Comparison of ENCODE assay signal across 9 mouse cellular contexts in the genomic region with DNA sequence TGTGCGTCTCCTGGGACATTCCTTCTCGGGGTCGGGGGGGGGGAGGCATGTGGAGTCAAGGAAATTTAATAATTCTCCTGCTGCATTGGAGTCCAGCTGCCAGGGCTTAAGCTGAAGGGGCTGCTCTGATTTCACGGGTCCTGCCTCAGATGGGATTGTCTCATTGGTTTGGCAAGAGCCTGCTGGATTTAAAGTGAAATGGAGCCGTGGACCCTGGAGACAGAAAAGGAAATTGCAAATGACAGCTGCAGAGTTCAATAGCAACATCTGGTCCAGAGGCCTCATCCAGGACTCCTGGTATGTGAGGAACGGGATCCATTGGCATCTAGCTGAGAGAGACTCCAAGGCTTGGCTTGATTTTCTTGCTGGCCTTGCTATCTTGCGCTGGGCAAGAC.
A peak's percentile ranks its signal among the peaks of the same experiment; 100 is the strongest.
DNase-seq lines count a peak whose midpoint lies in the region; ATAC-seq and TF ChIP-seq lines count a peak whose summit lies in the region.
"Had no signal": no experiment of that assay in that cellular context is flagged by ENCODE, and none has a peak within 500 bp of the region (broad histone marks: within the 10 kb centered on the region; RNA-seq: fewer than 3 reads in every experiment).

No protein-coding gene starts in this region.

- no peaks in the 10 kb centered on the region for H3K36me3 ChIP-seq in embryonic facial prominence, embryonic 13.5 days
- H3K36me3 ChIP-seq in heart, postnatal 0 days (replicated peaks; ENCODE audit: control insufficient read depth, insufficient read depth, low read length) = no peaks in the 10 kb centered on the region

- peak overlapping the region; percentile 45 for H3K4me2 ChIP-seq in embryonic facial prominence, embryonic 13.5 days
- peak overlapping the region; percentile 50 for H3K4me2 ChIP-seq in heart, postnatal 0 days (ENCODE audit: low read depth, low read length)

- DNase-seq in adipocyte (ENCODE audit: low spot score) = peak; percentile 28
- DNase-seq in heart, postnatal 0 days (ENCODE audit: low spot score) = peak; percentile 54
- peak; percentile 35 for DNase-seq in lung, postnatal 36 days
- DNase-seq in layer of hippocampus, postnatal 36 days = no peak
- no peak for DNase-seq in spleen, postnatal 10 days (ENCODE audit: low spot score in 2 of 2)
- DNase-seq in cerebellum, postnatal 36 days = no peak
- DNase-seq in thymus, adult 18-20 months = no peak

- H3K4me1 ChIP-seq in embryonic facial prominence, embryonic 13.5 days = peaks cover 58% of the 10 kb centered on the region
- H3K4me1 ChIP-seq in heart, postnatal 0 days (ENCODE audit: control insufficient read depth, insufficient read depth) = peaks cover 32% of the 10 kb centered on the region

- H3K27ac ChIP-seq in embryonic facial prominence, embryonic 13.5 days = peak overlapping the region; percentile 89
- H3K27ac ChIP-seq in heart, postnatal 0 days (ENCODE audit: low read depth) = peak overlapping the region; percentile 92
- H3K27ac ChIP-seq: left cerebral cortex, adult 2 months had no signal

- peak; percentile 77 for ATAC-seq in embryonic facial prominence, embryonic 13.5 days (ENCODE audit: insufficient number of reproducible peaks, insufficient read depth, low FRiP score, low TSS enrichment, low read depth)
- ATAC-seq in heart, postnatal 0 days (ENCODE audit: insufficient read depth, low read depth) = peak; percentile 13

- no peak for TF ChIP-seq EP300 in heart, postnatal 0 days (IDR thresholded peaks at IDR 0.05; ENCODE audit: low read depth)

- H3K9ac ChIP-seq in embryonic facial prominence, embryonic 13.5 days = no peak overlapping the region
- H3K9ac ChIP-seq in heart, postnatal 0 days (replicated peaks; ENCODE audit: low read depth, low read length) = no peak overlapping the region

- WGBS in embryonic facial prominence, embryonic 13.5 days = 8% methylated on average over 7 of the region's 7 CpGs
- 11% methylated on average over 7 of the region's 7 CpGs for WGBS in heart, postnatal 0 days

- 0 out of 2 replicates have a peak overlapping the region, but pooled peaks have one; percentile 12 for H3K4me3 ChIP-seq in embryonic facial prominence, embryonic 13.5 days
- H3K4me3 ChIP-seq in heart, postnatal 0 days (ENCODE audit: low read depth, low read length) = no peak overlapping the region; the same call in 1 of the 2 replicates
- H3K4me3 ChIP-seq: left cerebral cortex, adult 2 months had no signal

- 0 out of 2 replicates have a peak, but pooled peaks cover 3% of the 10 kb centered on the region for H3K27me3 ChIP-seq in embryonic facial prominence, embryonic 13.5 days
- H3K27me3 ChIP-seq in heart, postnatal 0 days (ENCODE audit: control insufficient read depth, insufficient read depth, low read length) = no peaks in the 10 kb centered on the region

- H3K9me3 ChIP-seq in embryonic facial prominence, embryonic 13.5 days = no peaks in the 10 kb centered on the region
- H3K9me3 ChIP-seq in heart, postnatal 0 days (replicated peaks; ENCODE audit: control insufficient read depth, low read length) = no peaks in the 10 kb centered on the region

- TF ChIP-seq CTCF in heart, postnatal 0 days (IDR thresholded peaks at IDR 0.05; ENCODE audit: low read depth) = no peak

Comparison
In these comparisons a context has a peak if more than half of its experiments do, and no peak if none do; other contexts are left out.
1. DNase-seq: peak in adipocyte (single experiment), heart, postnatal 0 days (single experiment) and lung, postnatal 36 days (single experiment); none in layer of hippocampus, postnatal 36 days (0 of 2), spleen, postnatal 10 days (0 of 2), cerebellum, postnatal 36 days (0 of 2) and thymus, adult 18-20 months (0 of 2).